Mouse (Mus musculus) ES-E14 (cell line): ENCODE measurements at regions not wholly inside any gene's neighbourhood (a gene's known extent, or its start where the extent isn't known, plus 50 kb on each side); places are given as distances from the start of the nearest gene placed in this dataset.

Experiments
- DNase-seq: peaks from one replicate; pipeline ENCODE4 v3.0.0-alpha.2; 2013; ENCODE audit warnings: low read depth, low spot score
- H3K27ac ChIP-seq: 2 replicates; pipeline ENCODE4 v1.5.1; 2012; ENCODE audit warnings: low read depth, mild to moderate bottlenecking, low read length, moderate library complexity, mixed read lengths; ENCODE audit not compliant: poor library complexity, insufficient read depth, severe bottlenecking
- H3K36me3 ChIP-seq: 2 replicates; pipeline ENCODE4 v1.6.1; 2012; ENCODE audit warnings: mild to moderate bottlenecking, low read length, moderate library complexity, mixed read lengths; ENCODE audit not compliant: control insufficient read depth, poor library complexity, insufficient read depth, severe bottlenecking
- H3K4me1 ChIP-seq, 2 experiments: fragments of 150-350 bp in 1 of 2; sonication (generic) in 1 of 2; 2 replicates each; pipeline ENCODE4 v1.6.1; 2012; ENCODE audit warnings: low read length in 2 of 2, mild to moderate bottlenecking in 1 of 2, mixed read lengths in 1 of 2; ENCODE audit not compliant: control insufficient read depth in 2 of 2, insufficient read depth in 2 of 2, poor library complexity in 1 of 2
- H3K4me3 ChIP-seq, 2 experiments: fragments of 150-350 bp in 1 of 2; sonication (generic) in 1 of 2; 2 replicates each; pipeline ENCODE4 v1.5.1; 2012; ENCODE audit warnings: low read length in 2 of 2, low read depth in 1 of 2, mild to moderate bottlenecking in 1 of 2, mixed read lengths in 1 of 2; ENCODE audit not compliant: insufficient read depth in 1 of 2, poor library complexity in 1 of 2, severe bottlenecking in 1 of 2
- H3K9ac ChIP-seq: 2 replicates; pipeline ENCODE4 v1.6.1; 2012; ENCODE audit warnings: low read depth, mild to moderate bottlenecking, low read length, mixed read lengths; ENCODE audit not compliant: poor library complexity, insufficient read depth, severe bottlenecking
- H3K9me3 ChIP-seq: fragments of 150-350 bp; sonication (generic); 2 replicates; pipeline ENCODE4 v1.6.1; 2012; ENCODE audit warnings: low read depth, mild to moderate bottlenecking, low read length; ENCODE audit not compliant: control insufficient read depth, insufficient read depth
- CHD2 ChIP-seq: IDR thresholded peaks from 2 replicates; pipeline ENCODE4 v1.6.1; 2014; ENCODE audit warnings: mild to moderate bottlenecking, low read depth, low read length, inconsistent platforms
- HCFC1 ChIP-seq: IDR thresholded peaks from 2 replicates; pipeline ENCODE4 v1.6.1; 2012; ENCODE audit warnings: low read length, inconsistent platforms, borderline replicate concordance; ENCODE audit not compliant: insufficient read depth
- MAFK ChIP-seq: IDR thresholded peaks from 2 replicates; pipeline ENCODE4 v1.6.1; 2014; ENCODE audit warnings: mild to moderate bottlenecking, low read depth, low read length, inconsistent platforms; ENCODE audit not compliant: insufficient read depth
- ZC3H11A ChIP-seq: IDR thresholded peaks from 2 replicates; pipeline ENCODE4 v1.6.1; 2012; ENCODE audit warnings: low read depth, mild to moderate bottlenecking, inconsistent platforms, low read length, borderline replicate concordance
- ZNF384 ChIP-seq: IDR thresholded peaks from 2 replicates; pipeline ENCODE4 v1.6.1; 2012; ENCODE audit warnings: low read depth, low read length, inconsistent platforms
- in situ Hi-C, 2 experiments: fragments of 600-800 bp; cut with MboI; formaldehyde crosslinking; loops; one replicate each; pipeline ENCODE4 v1.15.1; 2025; ENCODE audit warnings: low sequenced_read_pairs in 2 of 2, inconsistent platforms in 1 of 2; ENCODE audit not compliant: unreplicated experiment in 2 of 2

DNA sequence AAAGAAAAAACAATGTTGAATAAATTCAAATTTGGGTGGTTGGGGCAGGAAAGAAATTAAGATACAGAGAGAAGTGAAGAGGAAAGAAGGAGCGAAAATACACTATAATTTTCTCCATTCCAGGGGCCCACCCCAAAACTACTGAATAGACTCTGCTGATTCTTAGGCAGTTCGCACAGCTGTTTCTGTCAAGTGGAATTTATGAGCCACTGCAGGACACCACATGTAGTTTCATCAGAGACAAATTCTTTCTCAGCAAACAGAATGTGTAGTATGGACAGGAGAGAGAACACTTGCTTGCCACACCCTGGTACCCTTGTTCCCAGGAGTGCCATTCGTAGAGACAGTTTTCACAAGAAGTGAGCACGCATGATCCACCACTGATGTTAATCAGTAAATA is 760.2 kb upstream of the A1bg start:
- H3K36me3 ChIP-seq = no peaks in the 10 kb centered on the region
- TF ChIP-seq ZNF384 (no peak), MAFK (no peak), CHD2 (no peak), ZC3H11A (no peak), HCFC1 (no peak)
- no peak overlapping the region for H3K4me3 ChIP-seq
- H3K27ac ChIP-seq = no peak overlapping the region
- H3K4me1 ChIP-seq = no peaks in the 10 kb centered on the region
- in situ Hi-C loops = no loop called here
- no peak for DNase-seq
- H3K9ac ChIP-seq = no peak overlapping the region
- no peaks in the 10 kb centered on the region for H3K9me3 ChIP-seq

DNA sequence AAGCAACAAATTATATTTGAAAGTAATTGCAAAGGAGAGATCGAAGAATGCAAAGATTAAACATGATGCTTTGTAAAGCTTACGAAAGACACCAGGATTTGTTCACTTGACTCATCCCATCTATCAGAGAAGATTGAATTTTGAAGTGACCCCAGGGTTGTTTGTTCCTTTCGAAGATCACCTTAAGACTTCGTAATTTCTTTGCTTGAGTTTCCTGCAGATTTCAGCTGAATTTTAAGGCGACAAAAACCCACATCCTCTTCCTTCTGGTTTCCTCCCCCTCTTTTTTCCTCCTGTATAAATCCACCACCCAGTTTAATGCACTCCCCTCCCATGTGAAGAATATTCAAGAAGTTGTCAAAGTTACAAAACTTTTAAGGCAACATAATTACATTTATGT is 747.7 kb upstream of the A1bg start:
- Histone ChIP-seq H3K9ac (no peak overlapping the region), H3K27ac (no peak overlapping the region), H3K9me3 (no peaks in the 10 kb centered on the region), H3K4me1 (no peaks in the 10 kb centered on the region), H3K4me3 (no peak overlapping the region), H3K36me3 (no peaks in the 10 kb centered on the region)
- DNase-seq = no peak
- TF ChIP-seq HCFC1 = no peak
- no peak for TF ChIP-seq ZNF384
- no peak for TF ChIP-seq MAFK
- no peak for TF ChIP-seq CHD2
- TF ChIP-seq ZC3H11A = no peak
- in situ Hi-C loops = no loop called here

DNA sequence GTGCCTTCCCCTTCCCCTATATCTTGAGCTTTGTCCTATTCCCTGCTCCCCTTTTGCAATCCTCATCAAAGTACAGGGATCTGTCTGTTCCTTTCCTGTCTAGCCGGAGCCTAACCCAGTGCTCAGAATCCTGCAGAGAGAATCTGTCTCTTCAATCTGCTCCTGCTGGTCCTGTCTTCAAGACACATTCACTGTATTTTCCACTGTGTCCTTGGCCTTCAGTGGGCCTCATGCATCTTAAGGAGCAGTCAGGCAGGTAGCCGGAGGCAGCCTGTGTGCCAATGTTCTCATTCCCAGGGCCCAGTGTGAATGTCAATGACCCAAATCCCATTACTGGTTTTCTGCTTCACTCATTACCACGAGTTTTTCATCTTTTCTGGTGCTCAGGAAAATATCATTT is 737.8 kb upstream of the A1bg start:
- in situ Hi-C loops = no loop called here
- Histone ChIP-seq H3K9ac (no peak overlapping the region), H3K9me3 (no peaks in the 10 kb centered on the region), H3K27ac (no peak overlapping the region), H3K36me3 (no peaks in the 10 kb centered on the region), H3K4me3 (no peak overlapping the region), H3K4me1 (no peaks in the 10 kb centered on the region)
- no peak for TF ChIP-seq MAFK
- TF ChIP-seq ZC3H11A = no peak
- no peak for TF ChIP-seq CHD2
- no peak for TF ChIP-seq HCFC1
- no peak for TF ChIP-seq ZNF384
- no peak for DNase-seq

DNA sequence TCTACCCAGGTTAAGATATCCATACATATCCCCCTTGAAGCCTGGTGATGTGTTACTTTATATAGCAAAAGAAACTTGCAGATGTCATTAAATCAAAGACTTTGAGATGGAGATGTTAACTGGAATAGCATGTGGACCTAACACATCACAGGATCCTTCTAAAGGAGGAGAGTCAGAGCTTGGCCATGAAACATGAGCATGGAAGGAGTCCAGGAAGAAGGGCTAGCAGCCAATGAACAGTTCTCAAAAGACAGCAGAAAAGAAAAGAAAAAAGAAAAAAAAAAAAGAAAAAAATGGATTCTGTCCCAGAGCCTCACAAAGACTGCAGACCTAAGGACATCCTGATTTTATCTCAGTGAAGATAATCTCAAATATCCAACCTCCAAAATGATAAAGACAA is 734.1 kb upstream of the A1bg start:
- TF ChIP-seq HCFC1 = no peak
- no peak for TF ChIP-seq ZNF384
- TF ChIP-seq MAFK = no peak
- no peak for TF ChIP-seq CHD2
- no peak for TF ChIP-seq ZC3H11A
- H3K27ac ChIP-seq = no peak overlapping the region
- no peak overlapping the region for H3K4me3 ChIP-seq
- DNase-seq = no peak
- H3K4me1 ChIP-seq = no peaks in the 10 kb centered on the region
- H3K36me3 ChIP-seq = no peaks in the 10 kb centered on the region
- H3K9me3 ChIP-seq = no peaks in the 10 kb centered on the region
- H3K9ac ChIP-seq = no peak overlapping the region
- in situ Hi-C loops = no loop called here

DNA sequence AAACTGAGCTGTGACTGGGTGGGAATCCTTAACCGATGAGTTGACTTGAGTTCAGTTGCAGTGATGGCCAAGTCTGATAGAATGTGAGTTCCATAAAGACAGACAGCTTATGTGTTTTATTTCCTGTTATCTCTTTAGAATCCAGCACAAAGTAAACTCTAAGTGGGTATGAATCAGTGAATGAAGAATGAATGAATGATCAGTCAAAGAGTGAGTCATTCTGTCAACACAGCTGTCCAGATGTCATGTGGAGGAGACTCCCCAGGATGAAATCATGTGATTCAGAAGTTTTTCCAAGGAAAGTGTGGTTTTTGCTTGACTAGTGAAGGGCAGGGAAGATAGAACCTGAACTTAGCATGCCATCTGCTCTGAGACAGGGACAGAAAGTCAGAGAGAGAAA is 732.0 kb upstream of the A1bg start:
- no peaks in the 10 kb centered on the region for H3K4me1 ChIP-seq
- no peaks in the 10 kb centered on the region for H3K36me3 ChIP-seq
- H3K9me3 ChIP-seq = no peaks in the 10 kb centered on the region
- TF ChIP-seq MAFK (no peak), ZNF384 (no peak), CHD2 (no peak), ZC3H11A (no peak), HCFC1 (no peak)
- in situ Hi-C loops = no loop called here
- no peak overlapping the region for H3K4me3 ChIP-seq
- H3K9ac ChIP-seq = no peak overlapping the region
- no peak for DNase-seq
- H3K27ac ChIP-seq = no peak overlapping the region
